Mouse (Mus musculus) kidney, adult 2 months (tissue): ENCODE data around the gene Ptar1.

ENCODE experiments used
- CTCF ChIP-seq: fragments of 200-500 bp; conservative IDR thresholded peaks from 2 replicates; pipeline ENCODE4 v1.5.1; 2011; ENCODE audit warnings: low read depth, mild to moderate bottlenecking, control low read depth, low read length, moderate library complexity, mixed read lengths; ENCODE audit not compliant: insufficient read depth, insufficient read length
- POLR2A ChIP-seq: fragments of 200-500 bp; IDR thresholded peaks from one replicate; pipeline ENCODE4 v1.6.1; 2011; ENCODE audit warnings: low read depth, low read length, control low read depth

- TF ChIP-seq POLR2A = peak; percentile 57
- no peak for TF ChIP-seq CTCF
These were observed at the start of gene Ptar1 for GRCm38 (mm10) chr19:23687296-23688021.
